Mouse (Mus musculus) heart, adult 2 months (tissue): ENCODE results near the gene Ephb2. TPM values are rescaled to one million over a fixed set of nuclear protein-coding genes. Genes with fewer than 3 reads are reported as not detected.
A peak's percentile ranks its signal among the peaks of the same experiment; 100 is the strongest.

ENCODE experiments used
- DNase-seq, 2 experiments: peaks; one replicate each; pipeline ENCODE4 v3.0.0; 2021
- H3K27ac ChIP-seq: fragments of 200-600 bp; 2 replicates; pipeline ENCODE4 v1.8.1; 2022
- H3K27me3 ChIP-seq: fragments of 200-500 bp; 2 replicates; pipeline ENCODE4 v1.6.1; 2012; ENCODE audit warnings: mild to moderate bottlenecking, low read length, inconsistent platforms, mixed read lengths; ENCODE audit not compliant: control insufficient read depth, insufficient read depth
- H3K36me3 ChIP-seq: fragments of 200-500 bp; 2 replicates; pipeline ENCODE4 v1.6.1; 2012; ENCODE audit warnings: low read length, inconsistent platforms; ENCODE audit not compliant: control insufficient read depth, insufficient read depth
- H3K4me1 ChIP-seq: fragments of 200-500 bp; 2 replicates; pipeline ENCODE4 v1.6.1; 2011; ENCODE audit warnings: low read length; ENCODE audit not compliant: control insufficient read depth, insufficient read depth
- H3K4me3 ChIP-seq: fragments of 200-600 bp; 2 replicates; pipeline ENCODE4 v1.8.1; 2022
- H3K79me2 ChIP-seq: fragments of 200-500 bp; replicated peaks from 2 replicates; pipeline ENCODE4 v1.6.1; 2012; ENCODE audit warnings: mild to moderate bottlenecking, inconsistent platforms, low read length, moderate library complexity, mixed read lengths; ENCODE audit not compliant: control insufficient read depth, insufficient read depth
- H3K9ac ChIP-seq: fragments of 200-500 bp; 2 replicates; pipeline ENCODE4 v1.6.1; 2012; ENCODE audit warnings: low read depth, mild to moderate bottlenecking, control low read depth, inconsistent platforms, low read length, mixed read lengths
- CTCF ChIP-seq: fragments of 200-600 bp; IDR thresholded peaks from 2 replicates; pipeline ENCODE4 v1.8.1; 2022; ENCODE audit warnings: antibody characterized with exemption, mild to moderate bottlenecking, moderate library complexity
- EP300 ChIP-seq: fragments of 200-500 bp; IDR thresholded peaks from 2 replicates; pipeline ENCODE4 v1.6.1; 2011; ENCODE audit warnings: low read depth, low read length, control low read depth; ENCODE audit not compliant: insufficient read depth
- POLR2A ChIP-seq: fragments of 200-500 bp; IDR thresholded peaks from 2 replicates; pipeline ENCODE4 v1.6.1; 2011; ENCODE audit warnings: mild to moderate bottlenecking, low read depth, low read length, control low read depth; ENCODE audit not compliant: insufficient read depth
- WGBS: fragments of 180-500 bp; shearing (Covaris S2); methylation state at CpG from one replicate; pipeline ENCODE4 v1.1.7; 2018; 5-methylcytosine and 5-hydroxymethylcytosine counted together
- intact Hi-C: fragments of 180-260 bp; cut with DNase I; formaldehyde crosslinking; loops from one replicate; pipeline ENCODE4 v1.15.1; 2025
- polyA plus RNA-seq: library from polyadenylated mRNA; depleted of rRNA; stranded (reverse); fragments of >200 nt; gene quantifications from 2 replicates; pipeline ENCODE4 v1.2.3, GENCODE M21; 2012
- total RNA-seq, 2 experiments: library from RNA; stranded (reverse); gene quantifications; 2 replicates each; pipeline ENCODE4 v1.2.3; 2021

Ephb2 gene
- total and polyA plus RNA-seq, 3 experiments: 0.73 to 0.96 (median 0.77) TPM

DNA sequence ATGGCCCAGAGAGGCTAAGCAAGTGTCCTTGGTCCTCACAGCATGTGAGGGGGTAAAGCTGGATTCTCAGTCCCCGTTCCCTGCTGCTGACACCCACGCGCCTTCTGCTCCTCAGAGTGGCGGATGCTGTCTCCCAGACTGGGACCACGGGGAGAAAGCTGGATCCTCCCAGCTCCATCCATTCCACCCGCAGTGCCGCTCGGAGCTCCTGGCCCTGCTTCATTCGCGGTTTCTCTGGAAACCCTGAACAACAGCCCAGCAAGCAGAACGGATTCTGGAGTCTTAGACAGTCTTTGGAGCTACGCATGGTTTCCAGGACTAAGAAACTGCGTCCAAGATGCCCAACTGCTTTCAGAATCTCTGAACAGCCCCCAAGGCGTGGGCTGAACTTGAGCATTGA, 93.9 kb downstream of the Ephb2 start:
- H3K4me3 ChIP-seq: no peak overlapping the region
- H3K9ac ChIP-seq: no peak overlapping the region
- no peaks in the 10 kb centered on the region for H3K79me2 ChIP-seq
- no peaks in the 10 kb centered on the region for H3K36me3 ChIP-seq
- WGBS: 71% methylated on average over 14 of the region's 14 CpGs
- intact Hi-C loops: no loop called here
- no peaks in the 10 kb centered on the region for H3K27me3 ChIP-seq
- H3K4me1 ChIP-seq: peaks cover 9% of the 10 kb centered on the region
- peak in 1 of 2 experiments; percentile 21 for DNase-seq
- H3K27ac ChIP-seq: peak overlapping the region; percentile 53
- no peak for TF ChIP-seq CTCF
- no peak for TF ChIP-seq POLR2A
- TF ChIP-seq EP300: no peak

GRCm38 (mm10) chr4:136740963-136741362, 94.8 kb downstream of the Ephb2 start:
- intact Hi-C loops: no loop called here
- no peak overlapping the region for H3K9ac ChIP-seq
- peak; percentile 44 to 71 for DNase-seq
- no peak overlapping the region for H3K27ac ChIP-seq
- 44% methylated on average over 5 of the region's 5 CpGs for WGBS
- TF ChIP-seq EP300 (0 out of 2 replicates have a peak, but pooled peaks have one; percentile 50), POLR2A (no peak), CTCF (peak; percentile 41)
- H3K4me3 ChIP-seq: no peak overlapping the region
- no peaks in the 10 kb centered on the region for H3K79me2 ChIP-seq
- H3K4me1 ChIP-seq: peaks cover 10% of the 10 kb centered on the region
- H3K36me3 ChIP-seq: no peaks in the 10 kb centered on the region
- H3K27me3 ChIP-seq: no peaks in the 10 kb centered on the region

GRCm38 (mm10) chr4:136739189-136739588, 96.6 kb downstream of the Ephb2 start:
- WGBS: 45% methylated on average over 11 of the region's 11 CpGs

DNA sequence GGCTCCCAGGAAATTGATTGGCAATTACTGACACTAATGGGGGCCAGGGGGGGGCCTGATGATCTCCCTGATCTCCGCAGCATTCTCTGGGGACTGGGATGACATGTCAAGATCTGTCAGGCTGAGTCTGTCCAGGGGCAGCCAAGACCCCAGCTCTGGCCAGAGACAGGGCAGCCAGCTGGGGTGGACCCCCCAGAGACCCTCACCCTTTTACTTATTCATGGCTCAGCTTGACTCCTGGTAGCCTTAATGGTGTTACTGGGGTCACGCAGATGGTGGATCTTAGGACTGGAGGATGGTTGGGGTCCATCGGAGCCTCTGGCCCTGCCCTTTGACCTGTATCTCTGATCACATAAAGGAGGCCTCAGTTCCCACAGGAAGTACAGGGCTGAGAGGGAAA, 97.5 kb downstream of the Ephb2 start:
- H3K27ac ChIP-seq: no peak overlapping the region
- WGBS: 78% methylated on average over 3 of the region's 3 CpGs
- no peaks in the 10 kb centered on the region for H3K79me2 ChIP-seq
- H3K4me3 ChIP-seq: no peak overlapping the region
- no peak overlapping the region for H3K9ac ChIP-seq
- no peaks in the 10 kb centered on the region for H3K27me3 ChIP-seq
- H3K36me3 ChIP-seq: no peaks in the 10 kb centered on the region
- TF ChIP-seq POLR2A: no peak
- TF ChIP-seq CTCF: no peak
- no peak for TF ChIP-seq EP300
- peaks cover 12% of the 10 kb centered on the region for H3K4me1 ChIP-seq
- intact Hi-C loops: no loop called here
- DNase-seq: no peak

More at GRCm38 (mm10) chr4:136739189-136739588, 96.6 kb downstream of the Ephb2 start:
- Histone ChIP-seq H3K27ac (no peak overlapping the region), H3K9ac (no peak overlapping the region), H3K36me3 (no peaks in the 10 kb centered on the region), H3K4me3 (no peak overlapping the region), H3K79me2 (no peaks in the 10 kb centered on the region), H3K4me1 (peaks cover 12% of the 10 kb centered on the region), H3K27me3 (no peaks in the 10 kb centered on the region)
- no peak for TF ChIP-seq POLR2A
- intact Hi-C loops: no loop called here
- DNase-seq: no peak

- Histone ChIP-seq H3K27ac (peak overlapping the region; percentile 7; the same call in 1 of the 2 replicates), H3K4me1 (peaks cover 6% of the 10 kb centered on the region)
- intact Hi-C loops: no loop called here
These were observed 99.9 kb downstream of the Ephb2 start for GRCm38 (mm10) chr4:136735856-136736255.

DNA sequence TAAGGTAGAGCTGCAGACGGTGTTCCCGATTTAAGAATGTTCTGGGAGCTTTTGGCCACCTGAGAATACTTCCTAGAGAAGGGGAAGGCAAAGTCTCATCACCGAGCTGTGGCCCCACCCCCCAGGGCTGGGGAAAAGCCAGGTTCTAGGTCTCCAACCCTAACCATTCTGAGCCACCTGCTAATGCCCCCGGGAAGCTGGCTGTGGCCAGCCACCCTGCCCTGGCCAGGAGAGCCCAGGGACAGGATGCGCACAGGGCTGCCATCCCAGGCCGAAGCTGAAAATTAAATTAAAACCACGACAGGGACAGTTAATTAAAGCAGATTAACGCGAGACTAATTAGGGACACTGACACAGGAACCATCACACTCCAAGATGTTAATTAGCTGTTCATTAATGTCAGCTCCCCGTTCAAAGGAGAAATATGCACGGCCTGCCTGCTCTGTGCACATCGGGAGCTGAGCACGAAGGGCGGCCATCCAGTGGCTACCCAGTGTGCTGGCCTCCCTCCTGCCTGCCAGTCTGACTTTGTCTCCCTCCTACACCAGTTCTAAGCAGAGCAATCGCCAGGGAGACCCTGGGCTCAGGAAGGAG, 101.5 kb downstream of the Ephb2 start:
- Histone ChIP-seq H3K36me3 (no peaks in the 10 kb centered on the region), H3K27me3 (no peaks in the 10 kb centered on the region), H3K79me2 (no peaks in the 10 kb centered on the region), H3K4me1 (peaks cover 4% of the 10 kb centered on the region), H3K27ac (no peak overlapping the region), H3K9ac (no peak overlapping the region), H3K4me3 (no peak overlapping the region)
- DNase-seq: no peak
- TF ChIP-seq CTCF (no peak), POLR2A (no peak), EP300 (no peak)
- intact Hi-C loops: no loop called here
- 90% methylated on average over 15 of the region's 15 CpGs for WGBS

More at GRCm38 (mm10) chr4:136735856-136736255, 99.9 kb downstream of the Ephb2 start:
- Histone ChIP-seq H3K4me3 (no peak overlapping the region), H3K9ac (no peak overlapping the region), H3K27me3 (no peaks in the 10 kb centered on the region), H3K79me2 (no peaks in the 10 kb centered on the region), H3K36me3 (no peaks in the 10 kb centered on the region)
- 39% methylated on average over 4 of the region's 4 CpGs for WGBS
- no peak for TF ChIP-seq POLR2A
- TF ChIP-seq EP300: peak; percentile 70; the same call in 1 of the 2 replicates
- DNase-seq: peak; percentile 68 to 84
